In genomic region chr9:34752801-34753170, GRCm38 (mm10) we compare ENCODE assay signal across 9 mouse cellular contexts.
DNase-seq lines count a peak whose midpoint lies in the region; ATAC-seq and TF ChIP-seq lines count a peak whose summit lies in the region.
"Had no signal": no experiment of that assay in that cellular context is flagged by ENCODE, and none has a peak within 500 bp of the region (broad histone marks: within the 10 kb centered on the region; RNA-seq: fewer than 3 reads in every experiment).

No protein-coding gene starts in this region.

- no peak overlapping the region for H3K4me2 ChIP-seq in forebrain, postnatal 0 days (ENCODE audit: low read depth)
- H3K4me2 ChIP-seq in forebrain, embryonic 12.5 days = no peak overlapping the region
- H3K4me2 ChIP-seq: lung, embryonic 15.5 days had no signal

- WGBS in forebrain, postnatal 0 days = 32% methylated on average over 4 of the region's 4 CpGs
- WGBS in forebrain, embryonic 12.5 days = 36% methylated on average over 4 of the region's 4 CpGs

- ATAC-seq in forebrain, postnatal 0 days = peak; percentile 41; the same call in 1 of the 2 replicates
- ATAC-seq in forebrain, embryonic 12.5 days (ENCODE audit: low FRiP score) = no peak
- ATAC-seq in megakaryocyte progenitor cell, adult 5-6 weeks (replicated peaks; ENCODE audit: poor library complexity) = peak; percentile 71

- DNase-seq in forebrain, postnatal 0 days = peak; percentile 81
- DNase-seq in c-Kit-positive CD71-positive TER-119-positive erythroid progenitor cells, embryonic 14.5 days (ENCODE audit: low spot score) = peak; percentile 9
- peak; percentile 57 to 79 for DNase-seq in frontal cortex, postnatal 36 days (ENCODE audit: low spot score in 2 of 2)
- peak; percentile 65 to 84 for DNase-seq in layer of hippocampus, postnatal 25 days (ENCODE audit: extremely low spot score in 1 of 2, low spot score in 1 of 2)
- DNase-seq in thymus, postnatal 25 days = peak; percentile 34

- peaks cover 10% of the 10 kb centered on the region for H3K4me1 ChIP-seq in forebrain, postnatal 0 days (ENCODE audit: insufficient read depth)
- peaks cover 20% of the 10 kb centered on the region for H3K4me1 ChIP-seq in forebrain, embryonic 12.5 days
- peaks cover 10% of the 10 kb centered on the region for H3K4me1 ChIP-seq in E14TG2a.4 (replicated peaks; ENCODE audit: low read depth, low read length)

- H3K9ac ChIP-seq in forebrain, postnatal 0 days = no peak overlapping the region
- H3K9ac ChIP-seq in forebrain, embryonic 12.5 days = no peak overlapping the region
- H3K9ac ChIP-seq: lung, embryonic 15.5 days had no signal

- H3K36me3 ChIP-seq in forebrain, postnatal 0 days (ENCODE audit: insufficient read depth) = no peaks in the 10 kb centered on the region
- no peaks in the 10 kb centered on the region for H3K36me3 ChIP-seq in forebrain, embryonic 12.5 days (replicated peaks)
- no peaks in the 10 kb centered on the region for H3K36me3 ChIP-seq in E14TG2a.4 (ENCODE audit: insufficient read depth, low read length)
- H3K36me3 ChIP-seq: lung, embryonic 15.5 days had no signal

- no peak overlapping the region for H3K4me3 ChIP-seq in forebrain, postnatal 0 days (ENCODE audit: low read depth, low read length)
- H3K4me3 ChIP-seq in forebrain, embryonic 12.5 days (replicated peaks) = no peak overlapping the region
- H3K4me3 ChIP-seq in E14TG2a.4 (replicated peaks; ENCODE audit: low read length) = no peak overlapping the region
- H3K4me3 ChIP-seq: lung, embryonic 15.5 days had no signal

- TF ChIP-seq CTCF in forebrain, postnatal 0 days (IDR thresholded peaks at IDR 0.05; ENCODE audit: low read depth) = peak; percentile 84
- peak; percentile 88 for TF ChIP-seq CTCF in E14TG2a.4 (conservative IDR thresholded peaks at IDR 0.05; ENCODE audit: low read length)

- H3K9me3 ChIP-seq in forebrain, postnatal 0 days (ENCODE audit: low read length) = no peaks in the 10 kb centered on the region
- no peaks in the 10 kb centered on the region for H3K9me3 ChIP-seq in forebrain, embryonic 12.5 days
- no peaks in the 10 kb centered on the region for H3K9me3 ChIP-seq in E14TG2a.4 (ENCODE audit: low read length)
- H3K9me3 ChIP-seq: lung, embryonic 15.5 days had no signal

- no peaks in the 10 kb centered on the region for H3K27me3 ChIP-seq in forebrain, postnatal 0 days (ENCODE audit: insufficient read depth, low read length)
- H3K27me3 ChIP-seq in forebrain, embryonic 12.5 days = peaks cover 7% of the 10 kb centered on the region; the same call in 1 of the 2 replicates
- no peaks in the 10 kb centered on the region for H3K27me3 ChIP-seq in E14TG2a.4 (ENCODE audit: insufficient read depth, low read length)
- H3K27me3 ChIP-seq: lung, embryonic 15.5 days had no signal

- no peak overlapping the region for H3K27ac ChIP-seq in forebrain, postnatal 0 days (ENCODE audit: low read depth, low read length)
- no peak overlapping the region for H3K27ac ChIP-seq in forebrain, embryonic 12.5 days
- H3K27ac ChIP-seq: lung, embryonic 15.5 days had no signal

Comparison
In these comparisons a context has a peak if more than half of its experiments do, and no peak if none do; other contexts are left out.
1. DNase-seq: peak in every context shown above with its lines; median percentile 81 in forebrain, postnatal 0 days; 74 in layer of hippocampus, postnatal 25 days; 68 in frontal cortex, postnatal 36 days; 34 in thymus, postnatal 25 days; 9 in c-Kit-positive CD71-positive TER-119-positive erythroid progenitor cells, embryonic 14.5 days.